Mouse (Mus musculus) lung, postnatal 14 days (tissue): Measurements from ENCODE around the gene 1700037H04Rik.

Source experiments
- DNase-seq: peaks from one replicate; pipeline ENCODE4 v3.0.0; 2021

Gene 1700037H04Rik

DNA sequence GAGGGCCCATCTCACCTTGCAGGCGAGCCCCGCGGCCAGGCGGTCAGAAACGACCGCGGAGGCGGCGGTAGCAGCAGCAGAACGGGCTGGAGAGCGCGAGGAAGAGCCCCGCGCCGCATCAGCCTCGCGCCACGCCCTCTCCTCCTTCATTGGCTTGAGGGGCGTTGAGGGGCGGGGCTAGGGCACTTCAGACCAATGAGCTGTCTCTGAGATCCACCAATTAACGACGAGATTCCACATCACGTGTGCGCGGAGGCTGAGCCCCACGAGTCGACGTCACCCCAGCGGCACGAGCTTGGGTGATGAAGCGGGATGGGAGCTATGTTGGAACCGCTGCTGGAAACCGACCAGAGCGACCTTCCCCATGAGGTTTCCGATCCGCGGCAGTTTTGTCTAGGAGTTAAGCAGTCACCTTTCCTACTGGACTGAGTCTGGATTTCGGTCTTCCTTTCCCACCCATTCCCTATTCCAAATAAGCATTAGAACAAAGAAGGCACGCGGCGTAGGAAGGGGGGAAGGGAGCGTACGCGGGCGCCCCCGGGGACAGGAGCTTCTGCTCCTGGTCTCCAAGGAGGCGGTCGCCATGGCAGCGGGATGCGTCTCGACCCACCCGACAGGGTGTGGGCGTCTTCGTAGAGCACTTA is at the start of gene 1700037H04Rik:
1700037H04Rik (minus strand) TSS at position 144 of the 644 bp plus-strand sequence.
- DNase-seq = peak; percentile 97

GRCm38 (mm10) chr2:131209125-131209795 is 49.4 kb upstream of the 1700037H04Rik start:
- peak; percentile 23 for DNase-seq

- DNase-seq = no peak
Measured at GRCm38 (mm10) chr2:131208356-131208755, 48.5 kb upstream of the 1700037H04Rik start.

GRCm38 (mm10) chr2:131206778-131207177 is 46.9 kb upstream of the 1700037H04Rik start, which contains the start of gene Ap5s1:
Gene Ap5s1 (plus strand): TSS chr2:131207078.
- no peak for DNase-seq

- DNase-seq = no peak
Measured at GRCm38 (mm10) chr2:131205521-131206182, 45.8 kb upstream of the 1700037H04Rik start.

DNA sequence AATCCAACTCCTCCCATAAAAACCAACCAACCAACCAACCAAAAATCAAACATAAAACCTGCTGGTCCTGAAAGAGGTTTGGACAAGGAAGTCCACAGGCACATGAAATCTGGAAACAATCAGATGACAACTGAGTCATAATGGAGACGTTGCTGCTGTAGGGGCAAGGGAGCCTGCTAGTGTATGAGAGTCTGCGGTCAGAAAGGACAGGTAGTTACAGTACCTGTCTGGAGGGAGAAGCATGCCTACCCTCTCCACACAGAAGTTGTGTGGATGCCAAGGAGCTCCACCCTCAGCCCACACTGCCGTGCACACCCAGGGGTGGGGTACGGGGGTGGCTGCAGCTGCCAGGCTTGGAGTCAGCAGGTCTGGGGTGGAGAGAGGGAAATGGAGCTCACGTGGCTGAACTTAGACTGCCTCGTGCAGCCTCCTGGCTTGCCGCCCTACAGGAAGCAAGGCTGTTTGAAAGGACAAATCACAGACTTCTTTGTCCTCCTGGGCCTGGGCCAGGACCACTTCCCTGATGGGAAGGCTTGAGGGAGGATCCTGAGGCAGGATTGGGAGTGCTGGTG is 44.6 kb upstream of the 1700037H04Rik start:
- peak; percentile 96 for DNase-seq

- no peak for DNase-seq
Measured at GRCm38 (mm10) chr2:131203816-131204409, 44.0 kb upstream of the 1700037H04Rik start.

DNA sequence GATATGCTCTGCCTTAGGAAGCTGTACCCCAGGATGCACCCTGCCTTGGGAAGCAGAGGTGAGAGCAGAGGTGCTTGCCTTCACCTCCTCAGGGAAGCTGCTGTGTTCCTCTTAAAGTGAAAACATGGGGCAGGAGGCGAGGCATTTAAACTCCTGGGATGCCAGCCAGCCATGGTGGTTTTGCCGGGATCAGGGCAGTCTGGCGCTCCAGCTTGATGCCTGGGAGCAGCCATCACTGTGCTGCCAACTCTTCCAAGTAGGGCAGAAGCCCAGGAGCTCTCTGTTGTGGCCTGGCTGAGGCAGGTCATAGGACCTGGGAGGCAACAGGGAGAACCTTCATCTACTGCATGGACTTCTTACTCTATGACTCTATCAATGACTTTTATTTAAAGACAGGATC is 41.4 kb upstream of the 1700037H04Rik start:
- no peak for DNase-seq

DNA sequence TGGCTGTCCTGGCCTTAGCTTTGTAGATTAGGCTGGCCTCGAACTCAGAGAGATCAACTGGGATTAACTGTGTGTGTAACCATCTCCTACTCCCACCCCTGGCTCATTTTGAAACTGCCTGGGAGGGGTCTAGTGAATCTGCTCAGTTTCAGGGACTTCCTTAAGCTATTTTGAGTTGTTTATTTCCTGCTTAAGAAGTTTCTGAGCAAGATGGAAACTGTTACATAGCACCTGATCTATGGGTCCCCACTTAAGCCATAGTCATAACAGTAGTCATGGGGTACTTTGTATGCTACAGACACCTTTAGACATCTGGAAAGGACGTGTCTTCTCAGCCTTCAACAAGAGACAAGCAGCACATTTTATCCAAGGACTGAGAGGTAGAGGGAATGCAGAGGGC is 40.8 kb upstream of the 1700037H04Rik start:
- no peak for DNase-seq

DNA sequence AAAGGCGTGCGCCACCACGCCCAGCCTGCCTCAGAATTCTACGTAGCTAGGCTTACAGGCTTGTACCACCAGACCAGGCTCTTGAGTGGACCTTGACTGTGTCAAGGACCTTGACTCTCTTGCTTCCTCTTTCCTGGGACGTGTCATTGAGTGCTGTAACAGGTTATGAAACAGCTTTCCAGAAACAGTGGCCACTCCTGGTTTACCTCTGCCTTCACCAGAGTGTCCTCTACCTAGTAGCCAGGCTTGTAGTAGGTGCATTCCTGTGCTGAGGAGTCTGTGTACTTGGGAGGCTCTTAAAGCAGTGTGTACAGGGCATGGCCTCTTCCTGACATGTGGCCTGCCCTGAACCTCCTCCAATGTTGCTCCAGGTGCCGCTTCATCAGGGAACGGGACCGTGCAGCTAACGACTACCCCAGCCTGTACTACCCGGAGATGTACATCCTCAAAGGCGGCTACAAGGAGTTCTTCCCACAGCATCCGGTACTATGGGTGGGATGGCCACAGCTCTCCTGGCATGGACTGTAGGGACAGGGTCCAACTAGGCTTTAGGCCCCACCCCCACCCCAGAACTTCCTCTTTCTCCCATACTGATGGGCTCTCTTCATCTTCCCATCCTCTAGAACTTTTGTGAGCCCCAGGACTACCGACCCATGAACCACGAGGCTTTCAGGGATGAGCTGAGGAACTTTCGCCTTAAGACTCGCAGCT is 36.9 kb upstream of the 1700037H04Rik start:
- DNase-seq = peak; percentile 43

DNA sequence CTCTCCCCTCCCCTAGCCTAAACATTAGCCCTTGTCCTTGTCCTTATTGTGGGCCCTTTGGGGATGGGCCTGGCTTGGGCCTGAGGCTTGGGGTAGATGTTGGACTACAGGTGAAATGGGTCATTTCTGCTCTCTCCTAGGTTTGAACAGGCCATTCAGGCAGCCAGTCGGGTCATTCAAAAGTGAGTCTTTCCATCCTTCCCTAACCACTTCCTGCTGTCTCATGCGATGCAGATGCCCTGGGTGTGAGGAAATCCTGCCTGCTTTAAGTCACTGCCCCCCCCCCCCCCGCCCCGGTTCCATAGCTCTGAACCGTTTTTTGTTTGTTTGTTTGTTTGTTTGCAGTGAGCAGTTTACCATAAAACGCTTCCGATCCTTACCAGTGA is 31.1 kb upstream of the 1700037H04Rik start:
- DNase-seq = no peak

- no peak for DNase-seq
Measured at GRCm38 (mm10) chr2:131190344-131191004, 30.6 kb upstream of the 1700037H04Rik start.

DNA sequence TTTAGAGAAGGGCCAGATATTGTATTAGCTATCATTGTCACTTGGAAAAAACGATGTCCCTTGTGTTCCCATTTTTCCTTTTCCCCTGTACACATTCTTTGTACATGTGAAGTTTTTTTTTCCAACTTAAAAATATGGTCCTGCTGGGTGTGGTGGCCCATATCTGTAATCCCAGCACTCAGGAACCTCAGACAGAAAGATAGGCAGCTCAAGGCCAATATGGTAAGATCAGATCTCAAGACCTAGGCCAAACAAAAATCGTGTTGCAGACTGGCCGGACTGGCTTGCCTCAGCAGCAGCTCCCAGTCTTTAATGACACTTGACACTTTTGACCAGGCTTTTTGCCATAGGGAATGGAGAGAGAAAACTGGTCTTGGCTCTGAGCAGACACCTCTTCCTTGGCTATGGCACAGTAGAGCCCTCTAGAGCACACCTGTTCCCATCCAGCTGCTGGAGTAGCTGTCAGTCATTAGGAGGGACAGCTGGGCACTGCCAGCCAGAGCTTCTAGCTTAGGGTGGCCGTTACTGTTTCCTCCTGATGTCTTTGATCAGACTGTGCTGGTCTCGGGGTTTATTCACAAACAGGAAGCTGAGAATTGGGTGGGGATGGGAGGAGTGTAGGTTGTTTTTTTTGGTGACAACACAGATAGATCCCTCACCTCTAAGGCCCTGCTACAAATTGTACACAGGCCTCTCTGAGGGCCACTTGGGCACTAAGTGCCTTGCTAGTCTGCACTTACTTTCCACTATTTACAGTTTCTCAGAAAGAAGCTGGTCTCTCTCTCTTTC is 29.8 kb upstream of the 1700037H04Rik start:
- DNase-seq = no peak

- DNase-seq = no peak
Measured at GRCm38 (mm10) chr2:131188311-131188710, 28.4 kb upstream of the 1700037H04Rik start.

GRCm38 (mm10) chr2:131187602-131187922 is 27.7 kb upstream of the 1700037H04Rik start:
- DNase-seq = no peak

DNA sequence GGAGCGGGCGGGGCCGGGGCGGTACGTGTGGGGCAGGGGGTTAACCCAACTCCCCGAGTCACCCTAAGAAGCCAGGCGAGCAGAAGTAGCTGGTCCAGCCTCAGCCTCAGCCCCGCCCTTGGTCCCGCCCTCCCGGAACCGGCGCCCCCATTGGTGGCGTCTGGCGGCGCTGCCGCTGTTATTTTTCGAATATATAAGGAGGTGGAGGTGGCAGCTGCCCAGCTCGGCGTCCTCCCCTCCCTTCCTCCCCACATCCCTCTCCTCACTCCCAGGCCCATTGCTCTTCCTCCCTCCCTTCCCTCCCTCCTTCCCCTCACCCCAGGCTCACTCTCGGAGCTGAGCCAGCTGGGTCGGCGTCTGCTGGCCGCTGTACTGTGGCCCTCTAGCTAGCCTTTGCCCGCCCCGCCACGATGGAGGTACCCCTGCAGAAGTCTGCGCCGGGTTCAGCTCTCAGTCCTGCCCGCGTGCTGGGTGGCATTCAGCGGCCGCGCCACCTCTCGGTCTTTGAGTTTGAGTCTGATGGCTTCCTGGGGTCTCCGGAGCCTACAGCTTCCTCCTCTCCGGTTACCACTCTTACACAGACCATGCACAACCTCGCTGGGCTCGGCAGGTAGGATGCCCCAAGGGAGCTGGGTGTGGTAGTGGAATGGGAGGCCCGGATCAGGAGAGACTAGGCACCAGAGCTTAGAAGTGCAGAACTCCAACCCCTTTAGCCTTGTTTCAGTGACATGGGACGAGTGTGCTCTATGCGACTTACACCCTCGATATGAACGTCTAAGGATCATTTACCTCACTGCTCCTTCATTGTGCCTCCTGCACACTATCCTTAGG is 27.1 kb upstream of the 1700037H04Rik start, which contains the start of the genes Cdc25b and Spef1:
Cdc25b (plus strand) TSS at position 179 of the 831 bp plus-strand sequence.
Spef1 (minus strand) TSS at position 512 of the 831 bp plus-strand sequence.
- DNase-seq = peak; percentile 89

- DNase-seq = no peak
Measured at GRCm38 (mm10) chr2:131186343-131186742, 26.5 kb upstream of the 1700037H04Rik start.

GRCm38 (mm10) chr2:131179990-131180587 is 20.2 kb upstream of the 1700037H04Rik start, which contains the start of gene Cenpb:
Gene Cenpb (minus strand): TSS chr2:131180067.
- peak; percentile 86 for DNase-seq

DNA sequence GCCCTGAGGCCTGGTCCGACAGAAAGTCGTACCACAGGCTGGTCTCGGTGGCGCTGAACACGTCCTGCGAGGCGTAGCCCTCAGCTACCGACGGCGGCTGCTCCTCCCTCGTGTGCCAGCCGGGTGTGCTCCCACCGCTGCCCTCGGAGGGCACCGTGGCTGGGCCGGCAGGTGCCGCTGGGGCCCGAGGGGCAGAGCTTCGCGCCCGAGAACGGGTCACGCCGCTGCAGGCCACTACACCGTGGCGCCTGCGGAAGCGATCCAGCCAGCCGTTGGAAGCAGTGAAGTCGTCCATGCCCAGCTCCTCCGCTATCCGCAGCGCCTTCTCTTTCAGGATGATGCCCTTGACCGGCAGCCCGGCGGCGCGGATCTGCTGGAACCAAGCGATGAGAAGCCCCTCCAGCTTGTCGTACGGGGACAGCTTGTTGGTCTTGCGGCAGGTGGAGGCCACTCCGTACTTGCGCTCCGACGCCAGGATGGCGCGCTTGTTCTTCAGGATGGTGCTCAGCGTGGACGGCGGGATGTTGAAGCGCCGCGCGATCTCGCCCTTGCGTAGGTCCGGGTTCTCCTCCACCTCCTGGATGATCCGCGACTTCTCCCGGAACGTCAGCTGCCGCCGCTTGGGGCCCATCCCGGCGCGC is 19.5 kb upstream of the 1700037H04Rik start:
- peak; percentile 60 for DNase-seq
